Mouse (Mus musculus): ENCODE results near the gene Foxd4. TPM values are rescaled to one million over a fixed set of nuclear protein-coding genes. Genes with fewer than 3 reads are reported as not detected.

The Foxd4 gene
- polyA plus RNA-seq, 1 experiment from 2014 or later = not detected

DNA sequence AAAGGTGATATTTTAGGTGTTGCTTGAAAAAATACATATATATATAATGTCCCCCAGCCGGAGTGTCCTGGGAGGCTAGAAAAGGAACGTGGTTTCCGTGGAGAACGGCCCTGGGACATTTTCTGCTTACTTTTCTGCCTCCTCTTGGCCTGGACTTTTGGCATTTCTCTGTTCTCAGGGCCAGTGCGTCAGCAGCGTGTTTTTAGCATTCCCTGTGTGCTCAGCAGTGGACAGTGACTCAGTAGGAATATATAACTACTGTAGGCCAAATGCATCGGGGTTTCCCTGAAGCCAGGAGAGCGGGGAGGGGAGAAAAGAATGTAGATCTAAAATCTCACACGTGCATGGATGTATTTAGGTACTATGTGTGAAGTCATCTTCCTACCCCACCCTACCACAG, 35.6 kb downstream of the Foxd4 start:
- H3K27me3 ChIP-seq = peaks cover 12% of the 10 kb centered on the region; the same call in 1 of the 2 replicates
- WGBS = 84% methylated on average over 9 of the region's 9 CpGs
- no peak overlapping the region for H3K4me3 ChIP-seq
- H3K4me2 ChIP-seq (replicated peaks) = no peak overlapping the region
- peaks cover 8% of the 10 kb centered on the region for H3K4me1 ChIP-seq
- no peaks in the 10 kb centered on the region for H3K9me3 ChIP-seq
- no peak overlapping the region for H3K9ac ChIP-seq
- no peak overlapping the region for H3K27ac ChIP-seq
- H3K36me3 ChIP-seq = no peaks in the 10 kb centered on the region
- no peak for ATAC-seq (ENCODE audit: insufficient number of reproducible peaks, insufficient read depth, low FRiP score, low TSS enrichment)

DNA sequence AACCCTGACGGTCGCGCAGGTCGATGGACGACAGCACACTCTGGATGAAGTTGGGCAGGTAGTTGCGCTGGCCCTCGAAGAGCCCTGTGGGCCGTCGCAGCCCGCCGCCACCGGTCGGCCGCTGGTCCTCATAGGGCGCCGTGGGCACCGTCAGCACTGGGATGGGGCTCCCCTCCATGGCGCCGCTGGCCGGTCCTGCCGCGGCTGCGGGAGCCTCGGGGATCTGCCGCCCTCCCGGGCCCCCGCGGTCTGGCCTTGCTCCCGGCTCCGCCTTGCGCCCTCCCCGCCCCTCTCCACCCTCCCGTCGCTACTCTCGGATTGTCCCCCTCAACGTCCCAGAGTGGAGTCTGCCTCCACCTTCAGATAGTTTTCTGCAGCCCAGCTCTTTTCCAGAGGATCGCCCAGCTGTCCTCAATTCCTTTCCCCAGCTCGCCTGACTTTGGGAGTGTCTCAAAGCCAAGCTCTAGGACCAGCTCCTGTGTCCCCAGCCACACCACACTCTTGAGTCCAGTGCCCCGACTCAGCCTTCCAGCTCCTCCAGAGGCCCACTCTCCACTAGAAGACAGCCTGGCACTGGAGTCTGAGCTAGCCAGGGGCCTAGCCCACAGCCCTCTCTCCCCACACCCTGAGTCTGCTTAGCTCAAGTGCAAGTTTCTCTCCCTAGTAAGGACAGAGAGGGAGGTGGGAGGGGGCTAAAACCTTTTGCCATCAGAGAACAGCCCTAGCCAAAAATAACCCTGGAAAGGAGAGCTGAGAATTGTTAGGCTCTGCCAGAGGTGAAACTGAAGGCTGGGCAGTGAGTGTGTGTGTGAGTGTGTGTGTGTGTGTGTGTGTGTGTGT, 39.2 kb downstream of the Foxd4 start, which contains the start of gene Pgm5:
Gene Pgm5, minus strand, starts transcription at position 244 of the 840 bp plus-strand sequence.
- H3K9me3 ChIP-seq = no peaks in the 10 kb centered on the region
- H3K36me3 ChIP-seq = no peaks in the 10 kb centered on the region
- 0 out of 2 replicates have a peak within 1 kb of the TSS, but pooled peaks have one; percentile 14 for H3K27ac ChIP-seq
- H3K4me3 ChIP-seq = peak within 1 kb of the TSS; percentile 45
- H3K27me3 ChIP-seq = peaks cover 12% of the 10 kb centered on the region; the same call in 1 of the 2 replicates
- H3K4me1 ChIP-seq = peaks cover 3% of the 10 kb centered on the region; the same call in 1 of the 2 replicates
- peak within 1 kb of the TSS; percentile 70 for H3K4me2 ChIP-seq (replicated peaks)
- H3K9ac ChIP-seq = peak within 1 kb of the TSS; percentile 52
- peak; percentile 64 for ATAC-seq (ENCODE audit: insufficient number of reproducible peaks, insufficient read depth, low FRiP score, low TSS enrichment)
- WGBS = under 1% methylated on average over 29 of the region's 39 CpGs

DNA sequence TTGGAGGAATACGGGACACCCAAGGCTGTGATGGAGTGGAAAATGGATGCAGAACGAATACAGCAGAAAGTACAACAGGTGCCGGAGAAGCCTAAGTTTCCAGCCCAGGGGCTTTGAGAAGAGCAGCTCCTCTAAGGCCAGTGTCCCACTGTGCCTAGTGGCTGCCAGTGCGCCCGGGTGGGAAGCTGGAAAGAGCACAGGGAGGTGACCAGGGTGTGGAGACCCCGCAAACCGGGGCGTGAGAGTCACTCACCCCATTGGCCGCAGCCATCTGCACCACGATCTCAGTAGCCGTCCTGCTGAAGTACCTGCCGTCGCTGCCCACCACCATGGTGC, 39.8 kb downstream of the Foxd4 start:
- Histone ChIP-seq H3K36me3 (no peaks in the 10 kb centered on the region), H3K27me3 (peaks cover 12% of the 10 kb centered on the region; the same call in 1 of the 2 replicates), H3K9me3 (no peaks in the 10 kb centered on the region), H3K9ac (peak overlapping the region; percentile 52), H3K27ac (no peak overlapping the region), H3K4me3 (peak overlapping the region; percentile 45), H3K4me1 (peaks cover 3% of the 10 kb centered on the region; the same call in 1 of the 2 replicates), H3K4me2 (replicated peaks) (peak overlapping the region; percentile 70)
- WGBS = 21% methylated on average over 13 of the region's 13 CpGs
- no peak for ATAC-seq (ENCODE audit: insufficient number of reproducible peaks, insufficient read depth, low FRiP score, low TSS enrichment)

DNA sequence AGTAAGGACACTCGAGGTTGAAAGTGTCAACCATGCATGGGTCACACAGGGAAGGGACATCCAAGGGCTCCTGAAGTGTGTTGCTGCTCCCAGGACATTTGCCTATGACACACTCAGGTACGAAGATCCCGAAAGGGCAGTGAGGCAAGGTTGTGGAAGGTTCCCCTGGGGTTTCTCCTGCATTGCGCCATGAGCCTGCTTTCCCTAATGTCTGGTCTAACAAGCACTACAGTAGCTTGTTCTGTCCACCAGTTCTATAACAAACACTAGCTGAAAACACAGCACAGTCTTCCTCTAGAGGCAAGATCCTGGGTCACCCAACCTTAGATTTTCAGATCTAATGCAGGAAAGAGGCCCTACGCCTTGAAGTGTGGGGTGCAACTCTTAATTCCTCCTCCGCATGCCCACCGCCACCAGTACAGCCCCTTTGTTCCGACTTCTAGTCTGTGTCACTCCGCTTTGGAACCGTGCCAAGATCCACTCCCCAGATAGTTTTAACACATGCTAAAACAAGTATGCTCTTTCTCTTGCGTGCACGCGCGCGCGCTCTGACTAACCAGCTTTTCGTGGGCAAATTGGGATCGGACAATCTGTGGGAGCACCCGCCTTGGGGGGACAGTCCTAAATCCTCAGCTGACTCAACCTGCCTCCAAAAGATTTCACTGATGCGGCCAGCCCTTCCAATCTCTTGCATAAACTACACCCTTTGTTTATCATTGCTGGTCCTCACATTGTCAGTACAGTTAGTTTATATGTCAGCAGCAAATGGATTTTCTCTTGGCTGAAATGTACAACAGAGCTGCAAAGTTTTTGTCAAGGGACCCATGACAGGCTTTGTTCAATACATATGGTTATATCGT, 49.3 kb downstream of the Foxd4 start:
- no peak overlapping the region for H3K9ac ChIP-seq
- H3K27me3 ChIP-seq = no peaks in the 10 kb centered on the region
- H3K36me3 ChIP-seq = no peaks in the 10 kb centered on the region
- H3K9me3 ChIP-seq = no peaks in the 10 kb centered on the region
- H3K4me2 ChIP-seq (replicated peaks) = no peak overlapping the region
- WGBS = 83% methylated on average over 21 of the region's 21 CpGs
- peaks cover 11% of the 10 kb centered on the region for H3K4me1 ChIP-seq
- no peak overlapping the region for H3K4me3 ChIP-seq
- no peak overlapping the region for H3K27ac ChIP-seq
- no peak for ATAC-seq (ENCODE audit: insufficient number of reproducible peaks, insufficient read depth, low FRiP score, low TSS enrichment)

Small RNAs within 50 kb of the gene (microRNA-seq; reads per million reads assigned to microRNA genes)
- gene Mir3084-1 = not detected

Other genes with a start within 250 kb of the Foxd4 start
- 2.0 and 2.4 TPM in 2 replicates for gene Tmem252, start 227.2 kb downstream of the Foxd4 start, polyA plus RNA-seq (2016; fragmentation: Nextera tagmentation; extraction: Ambion mirVana)
- gene Pgm5, start 39.3 kb downstream of the Foxd4 start, polyA plus RNA-seq (2016; fragmentation: Nextera tagmentation; extraction: Ambion mirVana) = 3.2 and 3.3 TPM in 2 replicates
- 211 and 218 TPM in 2 replicates for gene Gm10053, start 25.5 kb downstream of the Foxd4 start, polyA plus RNA-seq (2016; fragmentation: Nextera tagmentation; extraction: Ambion mirVana)
- gene Cbwd1, start 60.4 kb upstream of the Foxd4 start, polyA plus RNA-seq (2016; fragmentation: Nextera tagmentation; extraction: Ambion mirVana) = 20.9 and 22.5 TPM in 2 replicates
- gene Dock8, start 98.3 kb upstream of the Foxd4 start, polyA plus RNA-seq (2016; fragmentation: Nextera tagmentation; extraction: Ambion mirVana) = 2.9 TPM in 2 replicates